Mouse (Mus musculus) heart, embryonic 14.5 days (tissue): ENCODE data around the gene Nes. TPM values are rescaled to one million over a fixed set of nuclear protein-coding genes. Genes with fewer than 3 reads are reported as not detected.
A peak's percentile ranks its signal among the peaks of the same experiment; 100 is the strongest.

Source experiments
- ATAC-seq: fragments of 200-750 bp; cut with Nextera tagmentation; 2 replicates; pipeline ENCODE4 v1.8.0; 2017; ENCODE audit warnings: low read depth, moderate TSS enrichment; ENCODE audit not compliant: insufficient number of reproducible peaks, insufficient read depth, low FRiP score
- H3K27ac ChIP-seq, 2 experiments: fragments of 200-500 bp in 1 of 2; fragments of 300-500 bp in 1 of 2; sonication (generic) in 1 of 2; replicated peaks in 1 of 2; 2 replicates each; pipeline ENCODE4 v1.5.1; 2012 to 2014; ENCODE audit warnings: low read depth in 2 of 2, low read length in 2 of 2, control low read depth in 1 of 2, mild to moderate bottlenecking in 1 of 2, mixed read lengths in 1 of 2; ENCODE audit not compliant: control insufficient read depth in 1 of 2, insufficient read depth in 1 of 2
- H3K27me3 ChIP-seq: fragments of 300-500 bp; sonication (generic); 2 replicates; pipeline ENCODE4 v1.6.1; 2014; ENCODE audit warnings: mild to moderate bottlenecking, low read length, control low read depth; ENCODE audit not compliant: control insufficient read depth, insufficient read depth
- H3K36me3 ChIP-seq: fragments of 300-500 bp; sonication (generic); 2 replicates; pipeline ENCODE4 v1.6.1; 2014; ENCODE audit warnings: mild to moderate bottlenecking, control low read depth, low read length, mixed read lengths; ENCODE audit not compliant: control insufficient read depth, insufficient read depth
- H3K4me1 ChIP-seq, 2 experiments: fragments of 200-500 bp in 1 of 2; fragments of 300-500 bp in 1 of 2; sonication (generic) in 1 of 2; 2 replicates each; pipeline ENCODE4 v1.6.1; 2012 to 2014; ENCODE audit warnings: low read length in 2 of 2, control low read depth in 1 of 2, mixed read lengths in 1 of 2; ENCODE audit not compliant: control insufficient read depth in 2 of 2, insufficient read depth in 2 of 2
- H3K4me2 ChIP-seq: fragments of 300-500 bp; sonication (generic); 2 replicates; pipeline ENCODE4 v1.6.1; 2014; ENCODE audit warnings: mild to moderate bottlenecking, low read length
- H3K4me3 ChIP-seq, 2 experiments: fragments of 200-500 bp in 1 of 2; fragments of 300-500 bp in 1 of 2; sonication (generic) in 1 of 2; 2 replicates each; pipeline ENCODE4 v1.5.1; 2012 to 2014; ENCODE audit warnings: low read length in 2 of 2, mild to moderate bottlenecking in 2 of 2, control low read depth in 1 of 2, low read depth in 1 of 2, moderate library complexity in 1 of 2; ENCODE audit not compliant: control insufficient read depth in 1 of 2, insufficient read depth in 1 of 2
- H3K9ac ChIP-seq: fragments of 300-500 bp; sonication (generic); 2 replicates; pipeline ENCODE4 v1.6.1; 2014; ENCODE audit warnings: mild to moderate bottlenecking, low read length
- H3K9me3 ChIP-seq: fragments of 300-500 bp; sonication (generic); 2 replicates; pipeline ENCODE4 v1.6.1; 2016; ENCODE audit warnings: low read length, control low read depth; ENCODE audit not compliant: control insufficient read depth
- WGBS: fragments of 180-500 bp; shearing (Covaris S2); extraction: QIAGEN DNeasy Blood & Tissue Kit; methylation state at CpG from one replicate; pipeline ENCODE4 v1.1.7; 2014; 5-methylcytosine and 5-hydroxymethylcytosine counted together
- polyA plus RNA-seq: library from polyadenylated mRNA; unstranded; fragments of >200 nt; fragmentation: Nextera tagmentation; extraction: Ambion mirVana; gene quantifications from 2 replicates; pipeline ENCODE4 v1.2.1, GENCODE M21; 2014

Nes gene
- polyA plus RNA-seq, 1 experiment from 2014 or later, result 10.7 TPM

DNA sequence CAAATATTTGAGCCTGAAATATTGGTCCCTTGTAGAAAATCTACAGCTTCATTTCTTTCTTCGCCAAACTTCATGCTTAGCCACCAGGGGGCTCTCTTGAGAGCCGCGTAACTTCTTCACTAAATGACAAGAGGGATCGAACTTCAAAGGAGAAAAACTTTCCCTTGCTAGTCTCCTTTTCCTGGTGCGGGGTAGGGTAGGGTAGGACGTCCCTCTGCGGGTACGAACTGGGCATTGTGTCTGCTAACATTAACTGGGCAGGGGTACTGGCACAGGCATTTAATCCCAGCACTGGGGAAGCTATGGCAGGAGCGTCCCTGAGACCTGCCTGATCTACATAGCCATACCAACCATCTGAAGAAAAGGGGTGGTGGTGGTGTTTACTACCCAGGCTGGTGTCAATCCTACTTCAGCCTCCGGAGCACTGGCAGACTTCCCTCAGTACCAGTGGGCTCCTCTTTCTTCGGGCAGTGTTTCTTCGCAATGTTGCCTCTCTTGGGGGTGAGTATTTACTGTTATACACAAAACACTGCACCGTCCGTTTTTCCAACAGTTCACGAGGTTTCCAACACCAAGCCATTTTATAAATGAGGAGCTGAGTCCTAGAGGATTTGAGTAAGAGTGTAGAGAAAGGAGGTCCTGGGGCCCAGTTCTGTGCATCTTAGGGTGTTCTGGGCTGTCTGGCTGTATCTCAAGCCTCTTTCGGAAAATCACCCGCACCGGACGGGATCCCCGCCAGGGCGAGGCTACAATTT, 517 bp upstream of the Nes start:
- H3K4me1 ChIP-seq, result peaks cover 25 to 44% of the 10 kb centered on the region in 2 experiments
- peaks cover 8% of the 10 kb centered on the region for H3K36me3 ChIP-seq
- no peaks in the 10 kb centered on the region for H3K9me3 ChIP-seq
- peak overlapping the region; percentile 4 to 68; a peak in 2 of 4 replicates for H3K27ac ChIP-seq
- H3K4me2 ChIP-seq, result peak overlapping the region; percentile 89
- ATAC-seq, result no peak
- WGBS, result 1% methylated on average over 21 of the region's 21 CpGs
- peak overlapping the region; percentile 53 to 57 for H3K4me3 ChIP-seq
- H3K9ac ChIP-seq, result peak overlapping the region; percentile 76
- H3K27me3 ChIP-seq, result 0 out of 2 replicates have a peak, but pooled peaks cover 6% of the 10 kb centered on the region

- H3K4me2 ChIP-seq, result peak overlapping the region; percentile 89
- no peaks in the 10 kb centered on the region for H3K9me3 ChIP-seq
- H3K27ac ChIP-seq, result peak overlapping the region in 1 of 2 experiments; percentile 68; a peak in 2 of 4 replicates
- H3K27me3 ChIP-seq, result 0 out of 2 replicates have a peak, but pooled peaks cover 6% of the 10 kb centered on the region
- H3K9ac ChIP-seq, result peak overlapping the region; percentile 76
- WGBS, result 1% methylated on average over 60 of the region's 60 CpGs
- peaks cover 25 to 44% of the 10 kb centered on the region in 2 experiments for H3K4me1 ChIP-seq
- H3K4me3 ChIP-seq, result peak overlapping the region; percentile 53 to 57
- peaks cover 21% of the 10 kb centered on the region for H3K36me3 ChIP-seq
- ATAC-seq, result 0 out of 2 replicates have a peak, but pooled peaks have one; percentile 8
Measured at GRCm38 (mm10) chr3:87971489-87972202, 768 bp downstream of the Nes start.

GRCm38 (mm10) chr3:87972203-87972664, 1.4 kb downstream of the Nes start:
- 24% methylated on average over 8 of the region's 8 CpGs for WGBS
- H3K27ac ChIP-seq, result no peak overlapping the region

GRCm38 (mm10) chr3:87972776-87973175, 1.9 kb downstream of the Nes start:
- peaks cover 25 to 44% of the 10 kb centered on the region in 2 experiments for H3K4me1 ChIP-seq
- no peak for ATAC-seq
- H3K27ac ChIP-seq, result no peak overlapping the region

More at GRCm38 (mm10) chr3:87972203-87972664, 1.4 kb downstream of the Nes start:
- Histone ChIP-seq H3K4me1 (peaks cover 25 to 44% of the 10 kb centered on the region in 2 experiments), H3K9ac (peak overlapping the region; percentile 76), H3K27me3 (0 out of 2 replicates have a peak, but pooled peaks cover 6% of the 10 kb centered on the region), H3K36me3 (peaks cover 25% of the 10 kb centered on the region), H3K9me3 (no peaks in the 10 kb centered on the region), H3K4me3 (peak overlapping the region; percentile 53 to 57), H3K4me2 (peak overlapping the region; percentile 89)
- no peak for ATAC-seq

GRCm38 (mm10) chr3:87973593-87974380, 2.9 kb downstream of the Nes start:
- no peak for ATAC-seq
- H3K36me3 ChIP-seq, result peaks cover 35% of the 10 kb centered on the region
- H3K4me1 ChIP-seq, result peaks cover 25 to 44% of the 10 kb centered on the region in 2 experiments
- peak overlapping the region; percentile 89 for H3K4me2 ChIP-seq
- H3K4me3 ChIP-seq, result peak overlapping the region; percentile 11 to 57
- H3K27me3 ChIP-seq, result 0 out of 2 replicates have a peak, but pooled peaks cover 6% of the 10 kb centered on the region
- H3K9ac ChIP-seq, result peak overlapping the region; percentile 76
- 45% methylated on average over 14 of the region's 14 CpGs for WGBS
- peak overlapping the region in 1 of 2 experiments; percentile 4; a peak in 1 of 4 replicates for H3K27ac ChIP-seq
- no peaks in the 10 kb centered on the region for H3K9me3 ChIP-seq

More at GRCm38 (mm10) chr3:87972776-87973175, 1.9 kb downstream of the Nes start:
- Histone ChIP-seq H3K27me3 (0 out of 2 replicates have a peak, but pooled peaks cover 6% of the 10 kb centered on the region), H3K4me3 (peak overlapping the region; percentile 53 to 57), H3K4me2 (peak overlapping the region; percentile 89), H3K36me3 (peaks cover 30% of the 10 kb centered on the region), H3K9ac (peak overlapping the region; percentile 76; the same call in 1 of the 2 replicates), H3K9me3 (no peaks in the 10 kb centered on the region)
- WGBS, result 25% methylated on average over 5 of the region's 5 CpGs

GRCm38 (mm10) chr3:87974381-87974987, 3.6 kb downstream of the Nes start:
- Histone ChIP-seq H3K4me2 (peak overlapping the region; percentile 89), H3K36me3 (peaks cover 35% of the 10 kb centered on the region), H3K27me3 (0 out of 2 replicates have a peak, but pooled peaks cover 6% of the 10 kb centered on the region), H3K4me1 (peaks cover 25 to 44% of the 10 kb centered on the region in 2 experiments), H3K4me3 (peak overlapping the region in 1 of 2 experiments; percentile 57; a peak in 2 of 4 replicates), H3K9me3 (no peaks in the 10 kb centered on the region), H3K9ac (peak overlapping the region; percentile 76), H3K27ac (no peak overlapping the region; a peak in 1 of 4 replicates)
- ATAC-seq, result no peak
- WGBS, result 42% methylated on average over 12 of the region's 12 CpGs
